Mouse (Mus musculus) heart, postnatal 36 days (tissue): ENCODE results near the gene 4930544D05Rik. TPM values are rescaled to one million over a fixed set of nuclear protein-coding genes. Genes with fewer than 3 reads are reported as not detected.
"Not testable (repeated sequence)": the region's sequence is repeated elsewhere in the genome, so short reads cannot be mapped to it uniquely, and the experiment has no call there.

ENCODE experiments used
- DNase-seq, 2 experiments: peaks; one replicate each; pipeline ENCODE4 v3.0.0; 2021 to 2022
- intact Hi-C: fragments of 180-260 bp; cut with DNase I; formaldehyde crosslinking; loops from one replicate; pipeline ENCODE4 v1.15.1; 2025
- total RNA-seq, 2 experiments: library from RNA; stranded (reverse); gene quantifications; 2 replicates each; pipeline ENCODE4 v1.2.3; 2021

4930544D05Rik gene
- total RNA-seq, result not detected

DNA sequence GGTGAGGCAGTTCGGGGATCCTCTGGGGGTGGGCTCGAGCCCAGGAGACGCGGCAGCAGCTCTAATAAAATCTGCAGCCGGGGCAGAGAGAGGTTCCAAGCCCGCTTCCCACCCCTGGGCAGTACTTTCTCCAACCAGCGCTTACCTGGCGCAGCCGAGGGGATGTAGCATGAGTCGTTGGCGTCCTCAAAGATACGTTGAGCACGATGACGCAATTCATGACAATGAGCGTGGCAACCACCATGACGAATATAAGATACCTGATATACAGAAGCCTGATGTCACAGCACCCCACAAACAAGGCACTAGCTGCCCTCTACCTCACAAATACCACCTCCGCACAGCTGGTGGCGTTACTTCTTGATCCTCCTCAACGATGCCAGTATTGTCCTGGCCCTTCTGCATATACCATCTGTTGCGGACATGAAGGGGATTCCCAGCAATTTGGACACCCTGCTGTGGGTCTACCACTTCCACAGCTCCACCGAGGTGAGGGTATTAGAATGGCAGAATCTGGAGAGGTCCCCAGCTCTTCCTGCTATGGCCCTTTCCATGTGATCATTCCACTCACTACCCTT lies at the start of gene 4930544D05Rik:
Gene 4930544D05Rik (plus strand): TSS at position 333 of the 578 bp plus-strand sequence.
- DNase-seq, result no peak
- intact Hi-C loops, result no loop called here

DNA sequence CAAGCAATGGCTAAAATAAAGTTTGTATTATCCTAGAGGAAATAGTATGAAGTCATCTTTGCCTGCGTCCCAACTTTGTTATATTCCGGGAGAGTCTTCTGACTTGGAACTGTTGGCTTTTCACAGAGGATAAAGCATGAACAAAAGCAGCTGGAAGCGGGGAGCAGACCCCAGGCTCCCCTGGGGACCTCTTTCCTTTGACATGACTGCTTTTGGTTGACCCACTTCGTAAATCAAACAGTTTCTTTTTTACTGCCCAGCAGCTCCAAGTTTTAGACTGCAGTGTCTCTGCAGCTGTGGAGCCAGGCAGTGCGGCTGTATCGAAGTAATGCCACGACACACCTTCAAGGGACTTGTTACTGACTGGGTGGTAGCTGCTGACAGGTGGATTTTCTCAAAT lies 49.1 kb upstream of the 4930544D05Rik start:
- intact Hi-C loops, result no loop called here
- DNase-seq, result no peak

DNA sequence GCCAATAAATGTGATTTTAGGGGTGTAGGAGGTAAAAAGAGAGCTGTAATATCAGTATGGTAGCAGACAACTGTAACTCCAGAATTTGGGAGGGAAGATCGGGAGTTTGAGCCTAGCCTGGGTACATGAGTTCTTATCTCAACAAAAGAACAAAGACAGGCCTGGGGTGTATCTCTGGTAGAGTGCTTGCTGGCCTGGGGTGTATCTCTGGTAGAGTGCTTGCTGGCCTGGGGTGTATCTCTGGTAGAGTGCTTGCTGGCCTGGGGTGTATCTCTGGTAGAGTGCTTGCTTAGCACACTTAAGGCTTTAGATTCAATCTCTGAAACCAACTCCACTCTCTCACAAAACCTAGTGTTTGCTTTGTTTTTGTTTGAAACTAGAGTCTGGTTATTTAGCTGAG lies 45.0 kb upstream of the 4930544D05Rik start:
- intact Hi-C loops, DNase-seq: not testable (repeated sequence)

DNA sequence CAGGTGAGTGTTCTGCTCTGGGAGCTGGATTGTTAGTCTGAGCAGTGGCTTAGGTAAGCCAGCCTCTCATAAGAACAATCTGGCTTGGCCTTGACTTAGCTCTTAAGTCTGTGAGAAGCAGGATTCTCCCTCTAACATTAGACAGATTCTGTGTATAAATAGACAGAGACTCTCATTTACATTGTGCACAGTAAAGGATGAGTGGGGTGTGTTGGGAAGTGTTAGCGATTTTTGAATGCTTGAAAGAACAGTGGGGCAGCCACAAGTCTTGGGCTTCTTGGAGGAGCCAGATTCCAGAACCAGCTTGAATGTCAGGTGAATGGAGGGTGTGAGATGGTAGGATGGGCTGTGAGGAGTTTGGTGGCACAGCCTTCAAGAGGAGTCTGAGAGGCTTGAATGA lies 44.0 kb upstream of the 4930544D05Rik start:
- intact Hi-C loops, result no loop called here
- no peak for DNase-seq

DNA sequence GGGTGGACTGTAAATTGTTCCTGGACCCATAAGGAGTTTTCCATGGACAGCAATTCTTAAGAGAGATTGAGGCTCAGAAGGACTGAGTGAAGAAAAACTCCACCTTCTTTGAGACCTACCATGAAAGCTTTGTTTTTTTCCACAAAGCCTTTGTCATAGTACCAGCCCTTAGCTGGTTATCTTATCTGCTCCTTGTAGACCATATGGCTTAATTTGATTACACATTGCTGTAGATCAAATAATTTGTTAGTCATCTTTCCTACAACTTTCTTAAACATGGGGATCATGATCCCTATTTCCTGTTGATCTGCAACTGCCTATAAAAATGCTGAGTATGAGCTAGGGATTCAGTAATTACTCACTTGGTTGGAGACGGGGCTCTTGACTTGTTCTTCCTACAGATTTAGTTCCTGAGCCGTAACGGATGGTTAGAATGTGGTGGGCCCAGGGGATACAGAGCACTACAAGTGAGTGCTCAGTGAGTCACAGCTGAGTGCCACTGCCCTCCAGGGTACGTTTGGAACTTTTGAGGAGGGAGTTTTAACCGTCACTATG lies 43.2 kb upstream of the 4930544D05Rik start:
- DNase-seq, result no peak
- intact Hi-C loops, result no loop called here

DNA sequence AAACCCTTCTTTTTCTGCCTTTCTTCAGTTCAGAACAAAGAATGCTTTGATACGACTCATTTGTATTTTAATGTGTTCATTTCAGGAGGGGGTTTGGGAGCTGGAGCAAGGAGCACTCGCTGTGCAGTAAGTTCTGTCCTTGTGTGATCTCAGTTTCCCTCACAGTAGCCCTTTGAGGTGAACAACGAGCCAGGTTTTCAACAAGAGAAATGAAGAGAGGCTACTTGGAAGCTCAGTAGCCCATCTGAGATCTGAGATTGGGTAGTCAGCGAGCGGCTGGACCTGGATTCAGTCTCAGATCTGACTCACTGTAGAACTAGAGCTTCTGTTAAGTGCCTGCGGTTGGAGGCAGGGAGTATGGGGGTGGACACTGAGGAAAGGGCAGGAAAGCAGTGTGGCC lies 41.8 kb upstream of the 4930544D05Rik start:
- no peak for DNase-seq
- intact Hi-C loops, result no loop called here

DNA sequence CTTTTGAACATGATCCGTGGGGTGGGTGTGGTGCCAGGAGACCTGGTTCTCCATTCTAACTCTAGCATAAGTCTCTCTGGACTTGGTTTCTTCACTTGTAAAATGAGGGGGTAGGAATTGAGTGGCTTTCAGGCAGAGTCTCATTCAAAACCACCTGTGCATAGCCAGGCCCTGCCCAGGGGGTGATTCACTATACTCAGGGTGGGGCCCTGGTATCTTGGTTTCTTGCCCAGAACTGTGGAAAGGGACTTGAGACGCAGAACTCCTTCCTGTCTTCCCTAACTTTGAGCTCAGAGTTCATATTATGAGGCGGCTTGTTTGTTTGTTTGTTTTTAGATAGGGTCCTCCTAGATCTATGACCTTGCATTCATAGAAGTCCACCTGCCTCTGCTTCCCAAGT lies 38.4 kb upstream of the 4930544D05Rik start:
- intact Hi-C loops, result no loop called here
- DNase-seq, result no peak

DNA sequence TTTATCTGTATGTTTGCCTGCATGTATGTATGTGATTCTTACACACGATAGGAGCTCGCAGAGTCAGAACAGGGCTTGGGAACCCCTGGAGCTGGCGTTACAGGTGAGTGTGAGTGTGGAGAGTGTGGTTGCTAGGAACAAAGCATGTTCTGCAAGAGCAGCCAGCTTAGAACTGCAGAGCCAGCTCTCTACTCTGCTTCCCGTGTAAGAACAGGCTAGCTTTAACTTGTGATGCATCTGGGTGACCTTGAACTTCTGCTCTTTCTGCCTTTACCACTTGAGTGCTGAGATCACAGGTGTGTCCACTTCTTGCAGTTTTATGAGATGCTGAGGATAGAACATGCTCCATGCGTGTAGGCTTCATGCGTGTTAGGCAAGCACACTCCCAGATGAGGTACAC lies 36.7 kb upstream of the 4930544D05Rik start:
- no peak for DNase-seq
- intact Hi-C loops, result no loop called here

DNA sequence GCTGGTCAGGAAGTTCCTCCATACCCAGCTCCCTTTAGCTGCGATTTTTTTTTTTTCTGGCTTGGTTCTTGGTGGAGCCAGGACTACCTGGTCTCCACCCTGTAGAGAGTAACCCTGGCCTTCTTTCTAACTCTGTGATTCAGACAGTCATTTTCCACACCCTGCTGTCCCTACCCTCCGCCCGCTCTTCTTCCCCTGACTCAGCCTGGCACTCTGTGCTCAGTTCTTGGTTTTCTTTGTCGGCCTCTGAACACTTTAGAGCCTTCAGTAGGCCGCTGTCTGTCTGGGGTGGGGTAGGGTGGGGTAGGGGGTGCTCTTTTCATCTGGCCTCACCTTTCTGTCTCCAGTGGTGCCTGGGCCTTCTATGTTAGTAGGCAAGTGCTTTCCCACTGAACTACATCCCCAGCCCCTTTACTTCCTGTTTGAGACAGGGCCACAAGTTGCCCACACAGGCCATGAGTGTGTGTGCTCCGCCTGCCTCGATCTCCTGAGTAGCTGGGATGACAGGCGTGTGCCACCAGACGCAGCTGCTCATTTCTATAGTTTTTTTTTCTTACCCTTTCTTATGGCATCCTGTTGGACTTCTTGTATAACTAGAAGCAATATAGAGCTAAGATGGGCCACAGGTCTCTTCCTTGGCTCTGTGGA lies 35.8 kb upstream of the 4930544D05Rik start:
- intact Hi-C loops, result no loop called here
- DNase-seq, result no peak

DNA sequence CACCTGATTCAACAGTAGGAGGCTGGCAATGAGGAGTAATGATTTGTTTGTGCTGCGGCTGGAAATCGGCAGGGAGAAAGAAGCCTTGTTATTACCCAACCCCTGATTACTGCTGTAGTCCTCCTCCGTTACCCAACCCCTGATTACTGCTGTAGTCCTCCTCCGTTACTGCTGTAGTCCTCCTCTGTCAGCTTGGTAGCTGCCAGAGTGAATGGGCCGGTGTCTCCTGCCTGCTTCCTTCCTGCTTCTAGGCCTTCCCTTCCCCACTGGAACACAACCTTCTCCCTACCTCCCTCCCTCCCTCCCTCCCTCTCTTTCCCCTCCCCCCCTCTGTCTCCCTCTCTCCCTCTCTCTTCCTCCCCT lies 35.3 kb upstream of the 4930544D05Rik start:
- intact Hi-C loops, result no loop called here
- DNase-seq, result no peak

DNA sequence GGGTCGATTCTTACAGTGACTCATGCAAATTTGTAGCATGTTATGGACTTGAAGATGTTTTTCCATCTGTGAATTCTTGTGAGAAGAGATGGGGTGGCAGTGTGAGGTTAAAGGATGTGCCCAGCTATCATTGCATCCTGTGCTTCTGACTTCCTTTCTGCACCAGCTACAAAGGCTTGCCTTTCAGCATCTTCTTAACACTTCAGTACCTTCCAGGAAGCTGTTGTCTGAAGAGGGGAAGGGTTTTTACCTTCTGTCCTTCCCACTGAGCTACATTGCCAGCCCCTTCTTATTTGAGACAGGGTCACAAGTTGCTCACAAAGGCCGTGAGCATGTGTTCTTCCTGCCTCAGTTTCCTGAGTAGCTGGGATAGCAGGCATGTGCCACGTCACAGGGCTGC lies 34.7 kb upstream of the 4930544D05Rik start:
- DNase-seq, result no peak
- intact Hi-C loops, result no loop called here

DNA sequence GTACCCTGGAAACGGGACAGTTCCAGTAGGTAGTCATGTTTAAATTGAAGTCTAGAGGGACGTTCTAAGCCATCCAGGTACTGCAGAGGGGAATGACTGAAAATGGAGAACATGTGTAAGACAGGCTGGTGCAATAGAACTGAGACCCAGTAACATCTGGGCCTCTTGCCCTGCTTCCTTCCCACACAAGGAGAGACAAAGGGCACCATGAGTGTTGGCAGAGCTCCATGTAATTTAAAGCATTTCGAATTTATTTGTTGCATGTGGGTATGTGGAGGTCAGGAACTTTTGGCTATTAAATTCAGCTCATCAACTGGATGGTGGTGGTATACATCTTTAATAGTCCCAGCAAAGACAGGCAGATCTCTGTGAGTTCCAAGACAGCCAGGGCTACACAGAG lies 33.5 kb upstream of the 4930544D05Rik start:
- intact Hi-C loops, result no loop called here
- no peak for DNase-seq

DNA sequence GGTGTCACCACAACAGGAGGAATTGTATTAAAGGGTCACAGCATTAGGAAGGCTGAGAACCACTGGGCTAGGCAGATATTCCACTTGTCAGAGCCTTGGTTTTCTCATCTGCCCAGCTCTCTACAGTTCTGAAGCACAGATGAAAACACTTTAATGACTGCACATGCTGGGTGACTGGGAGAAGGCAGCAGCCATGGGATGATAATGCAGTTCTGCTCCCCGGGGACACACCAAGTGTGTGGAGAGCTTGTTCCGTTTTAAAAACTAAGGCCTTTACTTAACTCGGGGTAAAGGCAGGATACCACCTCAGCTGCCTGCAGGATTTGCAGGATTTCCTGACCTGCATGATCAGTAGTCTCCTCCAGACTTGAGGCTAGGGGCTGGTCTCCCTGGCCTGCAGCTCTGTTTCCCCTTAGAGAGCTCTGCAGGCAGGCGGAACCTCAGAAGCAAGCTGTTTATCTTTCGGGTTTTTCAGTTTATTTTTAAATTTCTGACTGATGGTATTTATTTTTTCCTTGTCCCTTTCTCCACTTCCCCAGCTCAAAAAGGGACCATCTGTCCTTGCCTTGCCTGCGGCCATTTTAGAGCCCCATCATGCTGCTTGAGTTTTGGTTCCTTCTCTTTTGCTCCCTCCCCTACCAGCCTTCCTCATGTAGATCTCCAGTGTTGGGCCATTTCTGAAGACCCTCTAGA lies 32.5 kb upstream of the 4930544D05Rik start:
- intact Hi-C loops, result no loop called here
- no peak for DNase-seq

DNA sequence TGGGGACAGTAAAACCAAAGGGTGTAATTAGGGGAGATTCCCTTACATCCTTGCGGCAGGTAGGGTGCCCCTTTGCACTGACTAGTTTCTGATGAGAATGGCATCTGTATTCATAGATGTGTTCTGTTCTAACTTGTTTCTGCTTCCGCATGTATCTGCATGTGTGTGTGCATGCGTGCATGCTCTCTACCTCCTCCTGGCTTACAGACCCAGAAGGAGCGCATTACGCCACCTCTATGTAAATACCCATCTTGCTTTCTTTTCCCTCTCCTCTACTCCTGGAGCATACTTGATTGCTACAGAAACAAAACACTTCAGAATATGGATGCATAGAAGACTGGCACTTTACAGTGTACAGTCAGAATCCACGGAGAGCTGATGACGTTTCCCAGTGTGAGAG lies 31.9 kb upstream of the 4930544D05Rik start:
- DNase-seq, result no peak
- intact Hi-C loops, result no loop called here

DNA sequence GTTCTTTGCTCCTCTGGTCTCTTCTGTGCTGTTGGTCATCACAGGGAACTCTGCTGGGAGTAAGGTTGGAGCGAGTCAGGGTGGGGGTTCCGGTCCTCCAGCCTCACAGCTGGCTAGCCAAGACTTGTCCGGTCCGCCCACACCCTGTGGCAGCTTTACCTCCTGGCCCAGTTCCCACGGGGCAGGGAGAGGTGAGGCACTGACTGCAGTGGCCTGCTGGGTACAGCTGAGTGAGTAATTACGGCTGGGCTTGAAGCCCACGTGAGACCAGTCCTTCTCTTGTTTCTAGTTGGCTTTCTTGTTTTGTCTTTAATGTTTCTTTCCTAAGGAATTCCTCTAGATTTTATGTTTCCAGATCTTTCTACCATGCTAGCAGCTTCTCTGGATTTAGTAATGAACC lies 30.2 kb upstream of the 4930544D05Rik start:
- peak; percentile 55 to 58 for DNase-seq
- intact Hi-C loops, result no loop called here

DNA sequence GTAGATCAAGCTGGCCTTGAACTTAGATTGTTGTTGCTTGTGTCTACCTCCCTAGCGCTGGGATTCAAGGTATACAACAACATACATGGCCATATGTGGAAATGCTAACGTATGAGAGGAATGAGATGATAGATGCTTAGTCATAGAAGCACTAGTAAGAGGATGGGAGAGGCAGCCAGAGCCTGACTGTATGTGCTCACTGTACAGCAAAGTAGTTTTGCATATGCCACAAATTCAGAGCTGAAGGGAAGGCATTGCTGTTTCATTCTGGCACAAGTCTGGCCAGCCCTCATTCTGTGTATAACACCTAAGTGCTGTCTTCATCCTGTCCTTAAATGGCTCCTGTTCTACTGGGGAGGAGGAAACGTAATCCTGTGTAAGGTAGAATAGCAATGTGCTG lies 29.4 kb upstream of the 4930544D05Rik start:
- no peak for DNase-seq
- intact Hi-C loops, result no loop called here

DNA sequence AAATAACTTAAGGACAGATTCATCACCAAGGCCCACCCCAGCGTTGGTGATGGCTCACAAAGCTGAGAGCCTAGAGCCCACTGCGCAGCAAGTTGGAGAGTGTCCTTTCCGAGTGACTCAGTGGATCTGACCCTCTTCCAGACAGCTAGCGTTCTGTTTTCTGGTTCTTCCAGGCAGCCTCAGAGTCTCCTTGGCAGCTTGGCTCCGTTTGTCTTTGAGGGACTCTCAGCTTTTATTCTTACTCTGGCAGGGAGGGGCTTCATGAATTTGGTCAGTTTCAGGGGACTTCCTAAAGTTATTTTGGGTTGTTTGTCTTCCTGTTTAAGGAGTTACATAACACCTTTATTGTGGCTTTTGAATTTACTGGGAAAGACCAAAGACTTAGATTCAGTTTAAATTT lies 28.7 kb upstream of the 4930544D05Rik start:
- DNase-seq, result no peak

DNA sequence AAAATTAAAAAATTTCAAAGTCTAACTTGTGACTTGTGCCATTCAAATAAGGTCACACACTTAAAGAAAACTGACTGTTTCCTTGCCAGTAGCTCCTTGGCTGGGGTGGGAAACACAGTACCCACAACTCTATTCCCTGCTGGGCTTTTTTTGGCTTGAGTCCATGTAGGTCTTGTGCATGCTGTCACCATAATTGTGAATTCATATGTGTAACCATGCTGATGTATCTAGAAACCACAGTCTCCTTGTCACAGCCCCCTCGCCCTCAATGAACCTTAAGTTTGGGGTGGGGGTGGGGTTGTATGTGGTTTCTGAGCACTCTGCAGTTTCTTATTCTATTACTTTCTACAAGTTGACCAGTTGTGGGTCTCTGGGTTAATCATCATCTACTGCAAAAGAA lies 23.9 kb upstream of the 4930544D05Rik start:
- intact Hi-C loops, result no loop called here
- DNase-seq, result no peak

More for the DNA sequence above, 28.7 kb upstream of the 4930544D05Rik start:
- intact Hi-C loops, result no loop called here

DNA sequence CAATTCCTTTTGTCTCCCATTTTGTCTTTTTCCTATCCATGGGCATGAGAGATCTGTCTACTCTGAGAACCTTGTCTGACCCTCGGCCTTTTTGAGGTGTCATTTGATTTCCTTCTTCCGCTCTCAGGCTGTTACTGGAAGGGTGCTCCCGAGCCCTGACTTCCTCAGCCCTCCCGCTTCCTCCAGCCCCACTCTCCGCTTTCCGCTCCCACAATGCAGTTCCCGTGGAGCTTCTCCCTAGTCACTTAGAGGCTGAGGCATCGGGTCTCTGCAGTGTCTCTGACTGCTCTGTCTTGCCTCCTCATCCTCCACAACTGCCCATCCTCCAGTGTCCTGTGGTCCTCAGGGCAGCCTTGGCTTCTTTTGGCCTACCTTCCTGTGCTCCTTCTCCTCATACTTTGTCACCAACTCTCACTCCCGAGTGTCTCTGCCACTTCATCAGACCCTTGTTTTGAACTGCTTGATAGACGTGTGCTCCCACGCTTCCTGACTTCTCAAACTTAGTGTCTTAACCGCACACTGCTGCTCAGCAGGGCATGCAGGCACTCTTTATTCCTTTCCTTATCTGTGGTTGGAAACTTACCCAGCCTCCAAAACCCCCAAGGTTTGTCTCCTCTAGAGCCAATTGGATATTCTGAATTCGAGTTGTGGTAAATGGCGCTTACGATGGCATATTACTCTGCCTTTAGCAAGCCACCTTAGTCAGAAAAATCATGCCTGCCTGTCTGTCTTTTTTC lies 21.2 kb upstream of the 4930544D05Rik start:
- intact Hi-C loops, result loop anchor here (2.0 kb wide), 1 partner anchor 32 kb away; the partner anchor contains the start of gene Mink1
- DNase-seq, result peak; percentile 54

DNA sequence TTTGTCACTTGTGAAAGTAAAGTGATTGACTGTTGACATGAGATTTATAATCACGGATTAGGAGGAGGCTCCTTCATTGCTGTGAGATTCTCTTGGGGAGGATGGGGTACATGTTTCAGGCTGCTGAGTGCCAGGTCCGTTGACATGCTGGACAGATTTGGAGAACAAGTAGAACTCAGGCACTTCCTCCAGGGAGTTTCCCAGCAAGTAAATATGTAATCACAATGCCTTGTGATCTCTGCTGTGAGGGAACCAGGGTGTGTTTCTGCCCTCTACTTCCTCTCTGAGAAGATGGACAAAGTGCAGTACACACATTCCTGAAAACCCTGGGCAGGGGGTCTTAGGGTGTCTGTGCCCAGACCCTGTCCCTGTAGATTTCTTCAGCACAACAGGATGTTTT lies 20.0 kb upstream of the 4930544D05Rik start:
- no peak for DNase-seq
- intact Hi-C loops, result loop anchor here (2.0 kb wide), 1 partner anchor 33 kb away; the partner anchor contains the start of gene Mink1

DNA sequence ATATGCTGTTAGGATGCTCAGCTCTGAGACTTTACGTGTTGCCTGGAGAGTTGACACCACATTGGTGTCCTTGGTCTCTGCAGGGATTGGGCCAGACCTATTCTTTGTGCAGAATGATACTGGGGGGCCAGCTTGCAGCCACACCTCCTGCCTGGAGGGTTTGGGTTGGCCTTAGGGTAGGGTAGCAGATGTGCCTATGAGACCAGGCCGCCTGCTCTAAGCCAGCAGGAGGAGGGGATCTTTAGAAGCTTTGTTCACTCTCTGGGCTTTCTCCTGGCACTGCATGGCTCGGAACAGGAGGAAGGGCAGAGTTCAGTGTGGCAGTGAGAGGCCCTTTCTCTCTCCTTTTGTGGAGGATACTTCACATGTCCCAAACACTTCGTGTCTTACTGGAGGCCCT lies 19.6 kb upstream of the 4930544D05Rik start:
- intact Hi-C loops, result no loop called here
- DNase-seq, result no peak
